In the genomic region with DNA sequence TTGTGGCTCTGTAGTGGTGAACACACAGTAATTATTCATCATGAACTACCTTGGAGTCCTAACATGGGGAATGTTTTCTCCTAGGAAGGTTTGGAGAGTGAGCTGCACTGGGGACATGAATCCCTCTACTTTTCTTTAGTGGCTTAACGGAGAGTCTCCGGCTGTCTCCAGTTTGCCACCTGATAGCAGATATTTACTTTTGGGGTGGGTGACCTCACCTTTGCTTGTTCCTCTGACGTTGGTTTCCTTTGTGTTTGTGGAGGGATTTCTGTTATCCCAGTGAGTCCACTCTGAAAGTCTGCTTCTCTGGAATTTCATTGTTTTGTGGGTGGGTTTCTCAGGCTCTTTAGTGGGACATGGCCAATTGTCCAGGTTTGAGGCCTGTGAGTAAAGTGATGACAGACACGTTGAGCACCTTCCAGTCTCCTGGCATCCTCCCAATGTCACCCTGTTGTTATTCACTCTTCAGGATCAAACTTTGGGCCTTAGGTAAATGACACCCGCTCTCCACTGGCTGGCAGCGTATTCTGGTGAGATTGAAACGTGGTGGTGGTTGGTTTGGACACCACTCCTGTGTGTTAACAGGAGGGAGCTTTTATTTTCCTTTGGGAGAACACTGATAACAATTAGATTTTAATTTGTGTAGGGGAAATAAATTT, we compare ENCODE assay signal across 16 mouse cellular contexts. TPM values are rescaled to one million over a fixed set of nuclear protein-coding genes. Genes with fewer than 3 reads are reported as not detected.
"Had no signal": no experiment of that assay in that cellular context is flagged by ENCODE, and none has a peak within 500 bp of the region (broad histone marks: within the 10 kb centered on the region; RNA-seq: fewer than 3 reads in every experiment).

No protein-coding gene starts in this region.

- H3K27me3 ChIP-seq: megakaryocyte, embryonic 14.5 days; midbrain, embryonic 15.5 days; neural tube, embryonic 12.5 days had no signal

- H3K4me2 ChIP-seq: midbrain, embryonic 11.5 days; midbrain, embryonic 15.5 days; neural tube, embryonic 12.5 days had no signal

- H3K4me1 ChIP-seq: limb, embryonic 10.5 days; neural tube, embryonic 12.5 days had no signal

- H3K36me3 ChIP-seq: midbrain, embryonic 15.5 days had no signal

- H3K9ac ChIP-seq: liver, embryonic 14.5 days; midbrain, embryonic 15.5 days; neural tube, embryonic 12.5 days had no signal

- ATAC-seq: lung, postnatal 0 days; midbrain, embryonic 15.5 days had no signal

- H3K27ac ChIP-seq: limb, embryonic 10.5 days; liver, embryonic 14.5 days; macrophage; midbrain, embryonic 15.5 days; neural tube, embryonic 12.5 days had no signal

- H3K9me3 ChIP-seq: limb, embryonic 10.5 days; megakaryocyte, embryonic 14.5 days; midbrain, embryonic 15.5 days; neural tube, embryonic 12.5 days had no signal

- DNase-seq: kidney, adult 18-20 months; kidney, postnatal 10 days; kidney, postnatal 4 days; lung, adult 2 months; right cerebral cortex, postnatal 4 days; spleen, adult 18-20 months; thymus, adult 18-20 months; thymus, postnatal 14 days had no signal

- H3K4me3 ChIP-seq: limb, embryonic 10.5 days; megakaryocyte, embryonic 14.5 days; midbrain, embryonic 15.5 days; neural tube, embryonic 12.5 days had no signal

RNA-seq across cellular contexts. Expression of a gene that starts 6.4 kb away (rescaled TPM):
- polyA plus RNA-seq: macrophage had no signal

RNA-seq across cellular contexts. Expression of a gene that starts 36.8 kb away (rescaled TPM):
- polyA plus RNA-seq: macrophage had no signal
